Mouse (Mus musculus): ENCODE results near the gene Arhgap33. TPM values are rescaled to one million over a fixed set of nuclear protein-coding genes. Genes with fewer than 3 reads are reported as not detected.

Arhgap33 gene
- polyA plus RNA-seq, 1 experiment from 2014 or later, result 149 TPM

DNA sequence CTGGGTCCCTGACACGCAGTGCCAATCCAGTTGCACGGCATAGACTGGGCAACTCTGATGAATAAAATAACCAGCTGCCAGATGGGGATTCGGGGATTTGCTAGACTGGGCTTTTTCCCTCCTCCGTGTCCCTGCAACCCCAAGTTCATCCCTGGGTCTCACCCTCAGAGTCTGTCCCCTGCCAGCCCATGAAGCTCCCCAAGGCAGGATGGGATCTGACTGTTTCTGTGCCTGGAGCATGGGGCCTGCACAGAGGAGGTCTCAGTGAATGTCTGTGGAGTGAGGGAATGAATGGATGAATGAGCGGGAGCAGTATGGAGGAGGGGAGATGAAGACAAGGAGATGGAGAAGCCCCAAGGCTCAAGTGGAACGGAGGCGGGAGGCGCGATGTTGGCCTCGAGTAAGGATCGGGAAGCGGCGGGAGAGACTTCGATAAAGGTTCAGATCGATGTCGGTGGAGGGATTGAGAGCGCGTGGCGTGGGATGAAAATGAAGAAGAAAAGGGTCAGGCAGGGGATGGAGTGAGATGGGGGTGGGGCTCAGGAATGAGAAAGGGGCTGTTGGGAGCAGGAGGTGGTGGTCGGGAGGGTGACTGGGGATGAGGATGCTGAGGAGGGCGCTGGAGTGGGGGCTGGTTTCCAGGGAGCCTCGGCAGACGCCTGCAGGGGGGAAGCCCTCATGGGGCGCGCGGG is 773 bp downstream of the Arhgap33 start:
- Histone ChIP-seq H3K27me3 (ENCODE audit: control insufficient read depth, insufficient read depth, low read depth, low read length) (no peaks in the 10 kb centered on the region), H3K4me1 (ENCODE audit: control insufficient read depth, insufficient read depth, low read length) (peaks cover 35% of the 10 kb centered on the region), H3K4me2 (ENCODE audit: low read length) (peak overlapping the region; percentile 89), H3K27ac (ENCODE audit: low read length) (peak overlapping the region; percentile 96), H3K9ac (ENCODE audit: low read depth, low read length) (peak overlapping the region; percentile 93), H3K36me3 (ENCODE audit: control insufficient read depth, insufficient read depth, low read length) (peaks cover 17% of the 10 kb centered on the region), H3K9me3 (replicated peaks; ENCODE audit: control insufficient read depth, low read length, poor library complexity, severe bottlenecking) (no peaks in the 10 kb centered on the region), H3K4me3 (ENCODE audit: low read depth, low read length) (peak overlapping the region; percentile 80)
- 2% methylated on average over 26 of the region's 26 CpGs for WGBS
- peak; percentile 49 for ATAC-seq

GRCm38 (mm10) chr7:30532931-30533330 is 1.9 kb downstream of the Arhgap33 start:
- ATAC-seq, result no peak
- Histone ChIP-seq H3K4me2 (ENCODE audit: low read length) (peak overlapping the region; percentile 89), H3K27ac (ENCODE audit: low read length) (peak overlapping the region; percentile 96), H3K36me3 (ENCODE audit: control insufficient read depth, insufficient read depth, low read length) (peaks cover 27% of the 10 kb centered on the region), H3K9me3 (replicated peaks; ENCODE audit: control insufficient read depth, low read length, poor library complexity, severe bottlenecking) (no peaks in the 10 kb centered on the region), H3K27me3 (ENCODE audit: control insufficient read depth, insufficient read depth, low read depth, low read length) (no peaks in the 10 kb centered on the region), H3K4me1 (ENCODE audit: control insufficient read depth, insufficient read depth, low read length) (peaks cover 35% of the 10 kb centered on the region), H3K4me3 (ENCODE audit: low read depth, low read length) (peak overlapping the region; percentile 80), H3K9ac (ENCODE audit: low read depth, low read length) (peak overlapping the region; percentile 93)
- 6% methylated on average over 8 of the region's 8 CpGs for WGBS

- H3K4me2 ChIP-seq (ENCODE audit: low read length), result peak overlapping the region; percentile 18; the same call in 1 of the 2 replicates
- 87% methylated on average over 9 of the region's 9 CpGs for WGBS
- peak overlapping the region; percentile 23; the same call in 1 of the 2 replicates for H3K9ac ChIP-seq (ENCODE audit: low read depth, low read length)
- peaks cover 35% of the 10 kb centered on the region for H3K36me3 ChIP-seq (ENCODE audit: control insufficient read depth, insufficient read depth, low read length)
- H3K4me1 ChIP-seq (ENCODE audit: control insufficient read depth, insufficient read depth, low read length), result peaks cover 35% of the 10 kb centered on the region
- H3K9me3 ChIP-seq (replicated peaks; ENCODE audit: control insufficient read depth, low read length, poor library complexity, severe bottlenecking), result no peaks in the 10 kb centered on the region
- no peak for ATAC-seq
- no peak overlapping the region for H3K4me3 ChIP-seq (ENCODE audit: low read depth, low read length)
- no peak overlapping the region for H3K27ac ChIP-seq (ENCODE audit: low read length)
- H3K27me3 ChIP-seq (ENCODE audit: control insufficient read depth, insufficient read depth, low read depth, low read length), result no peaks in the 10 kb centered on the region
Observed at GRCm38 (mm10) chr7:30531291-30531815, 3.5 kb downstream of the Arhgap33 start.

DNA sequence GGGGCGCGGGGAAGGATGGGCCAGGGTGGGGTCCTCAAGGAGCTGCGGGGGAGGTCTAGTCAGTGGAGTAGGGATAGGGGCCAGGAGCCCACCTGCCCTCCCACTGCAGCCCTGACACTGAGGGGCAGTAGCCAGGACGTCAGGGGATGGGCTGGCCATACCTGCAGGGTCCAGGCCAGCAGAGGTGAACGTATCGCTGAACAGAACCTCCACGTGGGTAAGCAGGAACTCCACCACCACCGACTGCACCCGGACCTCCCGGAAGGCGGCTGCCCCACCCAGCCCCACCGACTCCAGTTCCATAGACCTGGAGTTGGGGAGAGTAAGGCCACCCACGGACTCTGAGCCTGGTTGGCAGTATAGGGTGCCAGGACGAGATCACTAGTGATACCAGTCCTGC is 7.9 kb downstream of the Arhgap33 start:
- H3K4me3 ChIP-seq (ENCODE audit: low read depth, low read length), result no peak overlapping the region
- H3K4me1 ChIP-seq (ENCODE audit: control insufficient read depth, insufficient read depth, low read length), result peaks cover 10% of the 10 kb centered on the region
- 83% methylated on average over 14 of the region's 14 CpGs for WGBS
- H3K9ac ChIP-seq (ENCODE audit: low read depth, low read length), result no peak overlapping the region
- H3K27ac ChIP-seq (ENCODE audit: low read length), result no peak overlapping the region
- H3K9me3 ChIP-seq (replicated peaks; ENCODE audit: control insufficient read depth, low read length, poor library complexity, severe bottlenecking), result no peaks in the 10 kb centered on the region
- no peaks in the 10 kb centered on the region for H3K27me3 ChIP-seq (ENCODE audit: control insufficient read depth, insufficient read depth, low read depth, low read length)
- no peak overlapping the region for H3K4me2 ChIP-seq (ENCODE audit: low read length)
- H3K36me3 ChIP-seq (ENCODE audit: control insufficient read depth, insufficient read depth, low read length), result peaks cover 67% of the 10 kb centered on the region
- ATAC-seq, result no peak

DNA sequence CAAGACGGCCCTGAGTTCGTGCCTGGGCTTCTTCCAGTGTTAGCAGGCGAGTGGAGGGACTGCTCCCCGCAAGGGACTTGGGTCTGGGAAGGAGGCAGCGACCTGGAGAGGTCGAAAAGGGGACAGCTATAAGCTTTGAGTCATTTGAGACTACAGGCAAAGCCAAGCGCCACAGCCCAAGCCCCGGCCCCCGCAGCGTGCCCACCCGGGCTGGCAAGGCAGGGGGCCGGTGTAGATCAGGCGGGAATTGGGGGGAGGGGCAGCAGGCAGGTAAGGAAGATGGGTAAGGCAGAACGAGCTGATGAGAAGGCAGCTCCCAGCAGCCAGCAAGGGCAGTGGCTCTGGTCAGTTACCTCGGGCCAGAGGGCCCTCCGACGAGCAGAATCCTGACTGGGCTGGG is 8.5 kb downstream of the Arhgap33 start:
- H3K9me3 ChIP-seq (replicated peaks; ENCODE audit: control insufficient read depth, low read length, poor library complexity, severe bottlenecking), result no peaks in the 10 kb centered on the region
- no peak for ATAC-seq
- H3K36me3 ChIP-seq (ENCODE audit: control insufficient read depth, insufficient read depth, low read length), result peaks cover 61% of the 10 kb centered on the region
- H3K4me1 ChIP-seq (ENCODE audit: control insufficient read depth, insufficient read depth, low read length), result peaks cover 4% of the 10 kb centered on the region
- H3K9ac ChIP-seq (ENCODE audit: low read depth, low read length), result no peak overlapping the region
- H3K4me3 ChIP-seq (ENCODE audit: low read depth, low read length), result no peak overlapping the region
- no peak overlapping the region for H3K4me2 ChIP-seq (ENCODE audit: low read length)
- WGBS, result 34% methylated on average over 17 of the region's 17 CpGs
- H3K27me3 ChIP-seq (ENCODE audit: control insufficient read depth, insufficient read depth, low read depth, low read length), result no peaks in the 10 kb centered on the region
- no peak overlapping the region for H3K27ac ChIP-seq (ENCODE audit: low read length)

- Histone ChIP-seq H3K4me2 (ENCODE audit: low read length) (no peak overlapping the region), H3K4me3 (ENCODE audit: low read depth, low read length) (no peak overlapping the region), H3K9me3 (replicated peaks; ENCODE audit: control insufficient read depth, low read length, poor library complexity, severe bottlenecking) (no peaks in the 10 kb centered on the region), H3K27ac (ENCODE audit: low read length) (no peak overlapping the region), H3K27me3 (ENCODE audit: control insufficient read depth, insufficient read depth, low read depth, low read length) (no peaks in the 10 kb centered on the region), H3K36me3 (ENCODE audit: control insufficient read depth, insufficient read depth, low read length) (peaks cover 61% of the 10 kb centered on the region), H3K4me1 (ENCODE audit: control insufficient read depth, insufficient read depth, low read length) (no peaks in the 10 kb centered on the region), H3K9ac (ENCODE audit: low read depth, low read length) (no peak overlapping the region)
- ATAC-seq, result no peak
- 47% methylated on average over 10 of the region's 10 CpGs for WGBS
Observed at GRCm38 (mm10) chr7:30525954-30526353, 8.9 kb downstream of the Arhgap33 start.

GRCm38 (mm10) chr7:30524487-30524886 is 10.4 kb downstream of the Arhgap33 start:
- Histone ChIP-seq H3K4me1 (ENCODE audit: control insufficient read depth, insufficient read depth, low read length) (no peaks in the 10 kb centered on the region; the same call in 1 of the 2 replicates), H3K4me2 (ENCODE audit: low read length) (no peak overlapping the region), H3K27me3 (ENCODE audit: control insufficient read depth, insufficient read depth, low read depth, low read length) (no peaks in the 10 kb centered on the region), H3K9me3 (replicated peaks; ENCODE audit: control insufficient read depth, low read length, poor library complexity, severe bottlenecking) (no peaks in the 10 kb centered on the region), H3K27ac (ENCODE audit: low read length) (no peak overlapping the region), H3K4me3 (ENCODE audit: low read depth, low read length) (no peak overlapping the region), H3K9ac (ENCODE audit: low read depth, low read length) (no peak overlapping the region), H3K36me3 (ENCODE audit: control insufficient read depth, insufficient read depth, low read length) (peaks cover 54% of the 10 kb centered on the region)
- ATAC-seq, result no peak
- 83% methylated on average over 6 of the region's 6 CpGs for WGBS

DNA sequence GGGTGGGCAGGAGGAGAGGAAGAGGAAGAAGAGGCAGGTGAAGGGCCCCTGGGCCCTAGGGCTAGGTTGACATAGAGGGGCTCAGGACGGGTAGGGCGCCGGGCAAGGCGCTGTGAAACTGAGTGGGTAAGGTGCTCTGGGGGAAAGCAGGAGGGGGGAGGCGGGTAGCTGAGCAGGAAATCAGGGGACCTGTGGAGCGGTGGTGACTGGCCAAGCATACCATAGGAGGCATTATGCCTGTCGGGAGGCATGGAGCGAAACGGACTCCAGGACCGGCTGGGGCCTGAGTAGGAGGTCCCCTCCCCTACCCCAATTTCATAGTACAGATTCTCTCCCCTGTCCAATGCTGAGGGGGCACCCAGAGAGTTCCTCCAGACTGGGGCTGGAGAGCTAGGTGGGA is 12.0 kb downstream of the Arhgap33 start:
- Histone ChIP-seq H3K27me3 (ENCODE audit: control insufficient read depth, insufficient read depth, low read depth, low read length) (no peaks in the 10 kb centered on the region), H3K9ac (ENCODE audit: low read depth, low read length) (no peak overlapping the region), H3K27ac (ENCODE audit: low read length) (no peak overlapping the region), H3K4me2 (ENCODE audit: low read length) (no peak overlapping the region), H3K36me3 (ENCODE audit: control insufficient read depth, insufficient read depth, low read length) (peaks cover 39% of the 10 kb centered on the region), H3K4me3 (ENCODE audit: low read depth, low read length) (no peak overlapping the region), H3K4me1 (ENCODE audit: control insufficient read depth, insufficient read depth, low read length) (no peaks in the 10 kb centered on the region; the same call in 1 of the 2 replicates), H3K9me3 (replicated peaks; ENCODE audit: control insufficient read depth, low read length, poor library complexity, severe bottlenecking) (no peaks in the 10 kb centered on the region)
- WGBS, result 76% methylated on average over 10 of the region's 10 CpGs
- no peak for ATAC-seq

GRCm38 (mm10) chr7:30520856-30521255 is 14.0 kb downstream of the Arhgap33 start:
- H3K27ac ChIP-seq (ENCODE audit: low read length), result no peak overlapping the region

More at GRCm38 (mm10) chr7:30520856-30521255, 14.0 kb downstream of the Arhgap33 start:
- no peaks in the 10 kb centered on the region; the same call in 1 of the 2 replicates for H3K4me1 ChIP-seq (ENCODE audit: control insufficient read depth, insufficient read depth, low read length)
- no peak overlapping the region for H3K9ac ChIP-seq (ENCODE audit: low read depth, low read length)
- peak; percentile 6; the same call in 1 of the 2 replicates for ATAC-seq
- no peaks in the 10 kb centered on the region for H3K27me3 ChIP-seq (ENCODE audit: control insufficient read depth, insufficient read depth, low read depth, low read length)
- 62% methylated on average over 5 of the region's 5 CpGs for WGBS
- H3K36me3 ChIP-seq (ENCODE audit: control insufficient read depth, insufficient read depth, low read length), result peaks cover 27% of the 10 kb centered on the region
- H3K4me2 ChIP-seq (ENCODE audit: low read length), result no peak overlapping the region
- H3K9me3 ChIP-seq (replicated peaks; ENCODE audit: control insufficient read depth, low read length, poor library complexity, severe bottlenecking), result no peaks in the 10 kb centered on the region
- H3K4me3 ChIP-seq (ENCODE audit: low read depth, low read length), result no peak overlapping the region
